8 mouse cellular contexts compared by ENCODE assay signal in genomic region chr2:146290871-146291637, GRCm38 (mm10).
DNase-seq lines count a peak whose midpoint lies in the region; ATAC-seq and TF ChIP-seq lines count a peak whose summit lies in the region.

No protein-coding gene starts in this region.

- peak; percentile 48 for TF ChIP-seq CTCF in forebrain, postnatal 0 days (IDR thresholded peaks at IDR 0.05; ENCODE audit: low read depth)
- TF ChIP-seq CTCF in thymus, adult 2 months (IDR thresholded peaks at IDR 0.05; ENCODE audit: borderline replicate concordance, control insufficient read depth, extremely low read depth, insufficient read depth, low read length, poor library complexity): no peak
- TF ChIP-seq CTCF in liver, postnatal 0 days (IDR thresholded peaks at IDR 0.05; ENCODE audit: low read depth): no peak

- H3K27me3 ChIP-seq in forebrain, postnatal 0 days (ENCODE audit: insufficient read depth, low read length): no peaks in the 10 kb centered on the region
- H3K27me3 ChIP-seq in neural tube, embryonic 11.5 days (ENCODE audit: control insufficient read depth, insufficient read depth, low read length): no peaks in the 10 kb centered on the region
- H3K27me3 ChIP-seq in thymus, adult 2 months (ENCODE audit: control insufficient read depth, insufficient read depth, low read length): no peaks in the 10 kb centered on the region
- H3K27me3 ChIP-seq in liver, postnatal 0 days (ENCODE audit: insufficient read depth, low read length): no peaks in the 10 kb centered on the region

- no peak overlapping the region for H3K4me2 ChIP-seq in forebrain, postnatal 0 days (ENCODE audit: low read depth)
- no peak overlapping the region for H3K4me2 ChIP-seq in neural tube, embryonic 11.5 days (ENCODE audit: low read depth)
- H3K4me2 ChIP-seq in liver, postnatal 0 days (ENCODE audit: low read depth, low read length): no peak overlapping the region

- no peak for TF ChIP-seq EP300 in liver, postnatal 0 days (IDR thresholded peaks at IDR 0.05; ENCODE audit: low read depth)

- no peaks in the 10 kb centered on the region; the same call in 1 of the 2 replicates for H3K36me3 ChIP-seq in forebrain, postnatal 0 days (ENCODE audit: insufficient read depth)
- H3K36me3 ChIP-seq in neural tube, embryonic 11.5 days (ENCODE audit: control insufficient read depth, insufficient read depth, low read length): no peaks in the 10 kb centered on the region
- no peaks in the 10 kb centered on the region for H3K36me3 ChIP-seq in thymus, adult 2 months (ENCODE audit: control insufficient read depth, insufficient read depth, low read length)
- H3K36me3 ChIP-seq in liver, postnatal 0 days (replicated peaks; ENCODE audit: insufficient read depth, low read length): 0 out of 2 replicates have a peak, but pooled peaks cover 3% of the 10 kb centered on the region

- peak; percentile 95 for ATAC-seq in forebrain, postnatal 0 days
- peak; percentile 98 for ATAC-seq in neural tube, embryonic 11.5 days (ENCODE audit: insufficient read depth, low FRiP score, low TSS enrichment)
- no peak for ATAC-seq in liver, postnatal 0 days

- H3K9me3 ChIP-seq in forebrain, postnatal 0 days (ENCODE audit: low read length): no peaks in the 10 kb centered on the region
- no peaks in the 10 kb centered on the region for H3K9me3 ChIP-seq in neural tube, embryonic 11.5 days (ENCODE audit: control insufficient read depth, low read length)
- no peaks in the 10 kb centered on the region for H3K9me3 ChIP-seq in liver, postnatal 0 days (ENCODE audit: low read length)

- WGBS in forebrain, postnatal 0 days: 5% methylated on average over 14 of the region's 14 CpGs
- WGBS in neural tube, embryonic 11.5 days: 29% methylated on average over 14 of the region's 14 CpGs
- 80% methylated on average over 14 of the region's 14 CpGs for WGBS in thymus, adult 2 months
- 73% methylated on average over 14 of the region's 14 CpGs for WGBS in liver, postnatal 0 days (ENCODE audit: insufficient replicate concordance)

- no peak overlapping the region for H3K4me3 ChIP-seq in forebrain, postnatal 0 days (ENCODE audit: low read depth, low read length)
- no peak overlapping the region for H3K4me3 ChIP-seq in neural tube, embryonic 11.5 days (ENCODE audit: low read depth, low read length)
- no peak overlapping the region for H3K4me3 ChIP-seq in thymus, adult 2 months (ENCODE audit: control insufficient read depth, insufficient read depth, low read length)
- no peak overlapping the region for H3K4me3 ChIP-seq in liver, postnatal 0 days (ENCODE audit: low read depth, low read length)

- no peak for TF ChIP-seq POLR2A in thymus, adult 2 months (IDR thresholded peaks at IDR 0.05; ENCODE audit: control insufficient read depth, extremely low read depth, insufficient read depth, low read length, poor library complexity)

- H3K9ac ChIP-seq in forebrain, postnatal 0 days: no peak overlapping the region
- H3K9ac ChIP-seq in neural tube, embryonic 11.5 days (ENCODE audit: low read length): no peak overlapping the region
- H3K9ac ChIP-seq in liver, postnatal 0 days (replicated peaks): no peak overlapping the region

- H3K27ac ChIP-seq in forebrain, postnatal 0 days (ENCODE audit: low read depth, low read length): peak overlapping the region; percentile 46; the same call in 1 of the 2 replicates
- H3K27ac ChIP-seq in neural tube, embryonic 11.5 days (ENCODE audit: low read depth, low read length): peak overlapping the region; percentile 50
- H3K27ac ChIP-seq in thymus, adult 2 months (ENCODE audit: control insufficient read depth, insufficient read depth, low read length): no peak overlapping the region
- no peak overlapping the region for H3K27ac ChIP-seq in liver, postnatal 0 days (ENCODE audit: low read depth)

- peak; percentile 77 for DNase-seq in embryo, embryonic 10 days (ENCODE audit: low spot score)
- DNase-seq in forebrain, postnatal 0 days: peak; percentile 79
- DNase-seq in layer of hippocampus, postnatal 25 days (ENCODE audit: extremely low spot score in 1 of 2, low spot score in 1 of 2): peak; percentile 36 to 53
- DNase-seq in neural tube, embryonic 11.5 days (ENCODE audit: low spot score): peak; percentile 71
- DNase-seq in thymus, adult 2 months: no peak
- DNase-seq in testis, postnatal 14 days (ENCODE audit: low spot score): no peak
- no peak for DNase-seq in liver, postnatal 0 days
- no peak for DNase-seq in heart, adult 18-20 months

- H3K4me1 ChIP-seq in forebrain, postnatal 0 days (ENCODE audit: insufficient read depth): no peaks in the 10 kb centered on the region
- H3K4me1 ChIP-seq in neural tube, embryonic 11.5 days (ENCODE audit: control insufficient read depth, insufficient read depth, low read length): peaks cover 12% of the 10 kb centered on the region; the same call in 1 of the 2 replicates
- H3K4me1 ChIP-seq in thymus, adult 2 months (replicated peaks; ENCODE audit: control insufficient read depth, insufficient read depth, low read length): no peaks in the 10 kb centered on the region
- H3K4me1 ChIP-seq in liver, postnatal 0 days (ENCODE audit: insufficient read depth): no peaks in the 10 kb centered on the region

Comparison
In these comparisons a context has a peak if more than half of its experiments do, and no peak if none do; other contexts are left out.
1. DNase-seq: peak in embryo, embryonic 10 days (single experiment), forebrain, postnatal 0 days (single experiment), layer of hippocampus, postnatal 25 days (2 of 2) and neural tube, embryonic 11.5 days (single experiment); none in thymus, adult 2 months (single experiment), testis, postnatal 14 days (single experiment), liver, postnatal 0 days (single experiment) and heart, adult 18-20 months (0 of 2).
2. H3K27ac ChIP-seq: peak in forebrain, postnatal 0 days (single experiment) and neural tube, embryonic 11.5 days (single experiment); none in thymus, adult 2 months (single experiment) and liver, postnatal 0 days (single experiment).